Mouse (Mus musculus): ENCODE results near the gene Chfr.

DNA sequence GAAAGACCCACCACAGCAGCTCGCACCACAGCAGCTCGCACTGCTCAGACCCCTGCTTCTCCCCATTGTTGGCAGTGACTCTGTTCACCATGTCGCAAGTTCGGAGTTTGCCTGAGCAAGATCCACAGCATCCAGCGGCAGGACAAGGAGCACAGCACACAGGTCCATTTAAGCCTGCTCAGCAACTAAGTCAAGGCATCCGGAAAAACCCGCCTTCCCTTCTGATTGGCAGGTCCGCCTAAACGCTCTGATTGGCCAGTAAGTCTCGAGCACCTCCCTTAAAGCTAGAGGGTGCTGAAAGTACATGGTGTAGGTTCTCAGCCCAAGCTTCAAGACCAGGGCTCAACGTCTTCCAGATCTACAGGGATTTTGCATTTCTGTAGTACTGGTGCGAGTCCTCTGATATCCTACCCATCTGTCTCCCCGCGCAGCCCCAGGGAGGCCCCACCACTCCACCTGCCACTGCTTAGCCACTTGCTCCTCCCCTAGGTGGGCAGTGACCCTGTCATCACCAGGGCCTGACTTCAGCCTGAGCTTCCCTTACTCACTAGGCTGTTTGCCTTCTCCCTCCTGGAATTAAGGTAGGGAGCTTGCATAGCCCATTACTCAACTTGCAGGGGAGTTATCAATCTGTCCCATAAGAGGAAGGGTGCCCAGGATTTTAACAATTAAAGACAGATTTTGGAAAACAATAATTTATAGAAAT lies 49.3 kb upstream of the Chfr start:
- TF ChIP-seq CTCF (conservative IDR thresholded peaks at IDR 0.05; ENCODE audit: low read length) (no peak), NANOG (IDR thresholded peaks at IDR 0.05; ENCODE audit: borderline replicate concordance, low read length) (no peak), POU5F1 (IDR thresholded peaks at IDR 0.05; ENCODE audit: borderline replicate concordance, low read length) (no peak)
